Mouse (Mus musculus): ENCODE data around the gene Vmn1r193. TPM values are rescaled to one million over a fixed set of nuclear protein-coding genes. Genes with fewer than 3 reads are reported as not detected.
"Not testable (repeated sequence)": the region's sequence is repeated elsewhere in the genome, so short reads cannot be mapped to it uniquely, and the experiment has no call there.

Vmn1r193 gene
- total and polyA plus RNA-seq, 3 experiments = not detected

GRCm38 (mm10) chr13:22243915-22244314, 21.0 kb upstream of the Vmn1r193 start, which contains the start of gene Vmn1r194:
TSS of gene Vmn1r194 (plus strand) at chr13:22244215.
- Histone ChIP-seq H3K9ac (ENCODE audit: insufficient read depth, low read depth) (no peak within 1 kb of the TSS), H3K79me2 (replicated peaks; ENCODE audit: control insufficient read depth, extremely low read depth, insufficient read depth, poor library complexity, severe bottlenecking) (no peaks in the 10 kb centered on the region), H3K36me3 (replicated peaks in 1 of 2; ENCODE audit: control insufficient read depth in 1 of 2, insufficient read depth in 1 of 2, low read length in 1 of 2) (no peaks in the 10 kb centered on the region), H3K4me3 (replicated peaks in 1 of 3; ENCODE audit: low read depth in 2 of 3, low read length in 2 of 3, poor library complexity in 1 of 3) (no peak within 1 kb of the TSS), H3K27me3 (replicated peaks) (no peaks in the 10 kb centered on the region), H3K9me3 (replicated peaks; ENCODE audit: low read length) (no peaks in the 10 kb centered on the region), H3K4me1 (ENCODE audit: control insufficient read depth in 1 of 2, insufficient read depth in 2 of 2) (no peaks in the 10 kb centered on the region), H3K27ac (ENCODE audit: insufficient read depth, low read depth) (no peak within 1 kb of the TSS), H3K4me2 (ENCODE audit: insufficient read depth, low read depth, poor library complexity, severe bottlenecking) (no peak within 1 kb of the TSS)
- TF ChIP-seq MAZ (IDR thresholded peaks at IDR 0.05; ENCODE audit: low read depth, low read length) (no peak), IRF4 (IDR thresholded peaks at IDR 0.05; ENCODE audit: low read depth, low read length) (no peak), ZMIZ1 (IDR thresholded peaks at IDR 0.05; ENCODE audit: low read depth, low read length) (no peak), MAFK (IDR thresholded peaks at IDR 0.05; ENCODE audit: insufficient replicate concordance, low read length) (no peak), CHD2 (IDR thresholded peaks at IDR 0.05; ENCODE audit: low read length) (no peak), CHD1 (IDR thresholded peaks at IDR 0.05; ENCODE audit: low read depth, low read length) (no peak), ETS1 (conservative IDR thresholded peaks at IDR 0.05; ENCODE audit: low read depth, low read length) (no peak), BHLHE40 (IDR thresholded peaks at IDR 0.05; ENCODE audit: low read depth, low read length) (no peak), E2F4 (IDR thresholded peaks at IDR 0.05; ENCODE audit: insufficient replicate concordance, low read depth, low read length) (no peak), TCF12 (IDR thresholded peaks at IDR 0.05; ENCODE audit: low read depth, low read length) (no peak), KAT2A (IDR thresholded peaks at IDR 0.05; ENCODE audit: insufficient replicate concordance, low read length) (no peak)
- no peak for DNase-seq (ENCODE audit: extremely low read depth)
- dilution Hi-C loops (cut with MboI; ENCODE audit: extremely low pct_ligation_motif_present, extremely low pct_unique_long_range_greater_than_20kb, low sequenced_read_pairs) (no loop called here), in situ Hi-C loops (cut with MboI; ENCODE audit: low pct_ligation_motif_present, low pct_unique_long_range_greater_than_20kb, low sequenced_read_pairs) (no loop called here)

GRCm38 (mm10) chr13:22192756-22193155, 30.2 kb downstream of the Vmn1r193 start:
- H3K4me3 ChIP-seq (replicated peaks in 1 of 3; ENCODE audit: low read depth in 2 of 3, low read length in 2 of 3, poor library complexity in 1 of 3); in situ Hi-C loops (cut with MboI; ENCODE audit: low pct_ligation_motif_present, low pct_unique_long_range_greater_than_20kb, low sequenced_read_pairs); H3K4me2 ChIP-seq (ENCODE audit: insufficient read depth, low read depth, poor library complexity, severe bottlenecking); DNase-seq (ENCODE audit: extremely low read depth); H3K27ac ChIP-seq (ENCODE audit: insufficient read depth, low read depth); dilution Hi-C loops (cut with MboI; ENCODE audit: extremely low pct_ligation_motif_present, extremely low pct_unique_long_range_greater_than_20kb, low sequenced_read_pairs); H3K27me3 ChIP-seq (replicated peaks); H3K9ac ChIP-seq (ENCODE audit: insufficient read depth, low read depth); H3K79me2 ChIP-seq (replicated peaks; ENCODE audit: control insufficient read depth, extremely low read depth, insufficient read depth, poor library complexity, severe bottlenecking); H3K4me1 ChIP-seq (ENCODE audit: control insufficient read depth in 1 of 2, insufficient read depth in 2 of 2); H3K36me3 ChIP-seq (replicated peaks in 1 of 2; ENCODE audit: control insufficient read depth in 1 of 2, insufficient read depth in 1 of 2, low read length in 1 of 2); H3K9me3 ChIP-seq (replicated peaks; ENCODE audit: low read length): not testable (repeated sequence)

GRCm38 (mm10) chr13:22191041-22191440, 31.9 kb downstream of the Vmn1r193 start, which contains the start of gene Vmn1r192:
TSS of gene Vmn1r192 (minus strand) at chr13:22191141.
- dilution Hi-C loops (cut with MboI; ENCODE audit: extremely low pct_ligation_motif_present, extremely low pct_unique_long_range_greater_than_20kb, low sequenced_read_pairs) = no loop called here
- H3K9me3 ChIP-seq (replicated peaks; ENCODE audit: low read length) = no peaks in the 10 kb centered on the region
- no peak within 1 kb of the TSS for H3K9ac ChIP-seq (ENCODE audit: insufficient read depth, low read depth)
- no peak within 1 kb of the TSS for H3K27ac ChIP-seq (ENCODE audit: insufficient read depth, low read depth)
- H3K4me1 ChIP-seq (ENCODE audit: control insufficient read depth in 1 of 2, insufficient read depth in 2 of 2) = no peaks in the 10 kb centered on the region
- DNase-seq (ENCODE audit: extremely low read depth) = no peak
- H3K4me3 ChIP-seq (replicated peaks in 1 of 3; ENCODE audit: low read depth in 2 of 3, low read length in 2 of 3, poor library complexity in 1 of 3) = no peak within 1 kb of the TSS
- in situ Hi-C loops (cut with MboI; ENCODE audit: low pct_ligation_motif_present, low pct_unique_long_range_greater_than_20kb, low sequenced_read_pairs) = no loop called here
- no peaks in the 10 kb centered on the region for H3K79me2 ChIP-seq (replicated peaks; ENCODE audit: control insufficient read depth, extremely low read depth, insufficient read depth, poor library complexity, severe bottlenecking)
- H3K27me3 ChIP-seq (replicated peaks) = no peaks in the 10 kb centered on the region
- TF ChIP-seq E2F4 (IDR thresholded peaks at IDR 0.05; ENCODE audit: insufficient replicate concordance, low read depth, low read length) = no peak
- TF ChIP-seq USF2 (conservative IDR thresholded peaks at IDR 0.05; ENCODE audit: low read depth, low read length) = no peak
- TF ChIP-seq ZNF384 (IDR thresholded peaks at IDR 0.05; ENCODE audit: low read depth, low read length) = no peak
- TF ChIP-seq CHD1 (IDR thresholded peaks at IDR 0.05; ENCODE audit: low read depth, low read length) = no peak
- no peak for TF ChIP-seq MAZ (IDR thresholded peaks at IDR 0.05; ENCODE audit: low read depth, low read length)
- H3K36me3 ChIP-seq (replicated peaks in 1 of 2; ENCODE audit: control insufficient read depth in 1 of 2, insufficient read depth in 1 of 2, low read length in 1 of 2) = no peaks in the 10 kb centered on the region
- H3K4me2 ChIP-seq (ENCODE audit: insufficient read depth, low read depth, poor library complexity, severe bottlenecking) = no peak within 1 kb of the TSS
